Mouse (Mus musculus) ES-CJ7 (cell line): Measurements from ENCODE around the gene H2al1d.
A peak's percentile ranks its signal among the peaks of the same experiment; 100 is the strongest.
"Not testable (repeated sequence)": the region's sequence is repeated elsewhere in the genome, so short reads cannot be mapped to it uniquely, and the experiment has no call there.

ENCODE experiments used
- DNase-seq: peaks from one replicate; pipeline ENCODE4 v3.0.0; 2011; ENCODE audit warnings: low read depth, low spot score

Gene H2al1d

DNA sequence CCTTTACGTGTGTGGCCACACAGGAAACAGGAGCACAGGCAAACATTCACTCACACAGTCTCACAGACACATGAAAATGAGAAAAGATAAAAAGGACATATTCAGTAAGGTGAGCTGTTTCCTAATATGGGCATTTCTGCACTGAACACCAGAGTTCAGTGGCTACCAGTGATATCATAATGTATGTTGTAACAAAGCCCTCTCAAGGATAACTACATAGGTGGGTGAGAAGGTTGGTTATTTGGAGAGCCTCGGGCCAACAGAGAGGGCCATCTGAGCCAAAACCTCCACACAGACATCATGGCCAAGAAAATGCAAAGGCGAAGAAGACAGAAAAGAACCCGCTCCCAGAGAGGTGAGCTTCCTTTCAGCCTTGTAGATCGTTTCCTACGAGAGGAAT, at the start of gene H2al1d:
TSS of gene H2al1d (plus strand) at position 301 of the 400 bp plus-strand sequence.
- not testable (repeated sequence) for DNase-seq

DNA sequence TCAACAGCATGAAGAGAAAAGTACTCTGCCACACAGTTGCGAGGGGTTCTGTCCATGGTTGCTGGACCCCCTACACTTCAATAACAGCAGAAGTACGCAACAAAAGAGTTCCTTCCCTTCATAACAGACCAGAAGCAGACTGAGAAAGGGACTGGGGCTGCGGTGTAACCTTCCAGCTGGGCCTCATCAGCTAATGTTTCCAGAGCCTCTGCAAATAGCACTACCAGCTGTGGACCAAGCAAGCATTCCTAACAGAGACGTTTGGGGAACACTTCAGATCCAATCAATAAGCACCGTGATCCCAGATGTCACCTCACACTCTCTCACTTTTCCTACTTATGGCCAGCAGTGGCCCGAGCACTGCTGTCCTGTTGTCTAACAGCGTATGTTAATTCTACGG, 43.7 kb upstream of the H2al1d start:
- no peak for DNase-seq

DNA sequence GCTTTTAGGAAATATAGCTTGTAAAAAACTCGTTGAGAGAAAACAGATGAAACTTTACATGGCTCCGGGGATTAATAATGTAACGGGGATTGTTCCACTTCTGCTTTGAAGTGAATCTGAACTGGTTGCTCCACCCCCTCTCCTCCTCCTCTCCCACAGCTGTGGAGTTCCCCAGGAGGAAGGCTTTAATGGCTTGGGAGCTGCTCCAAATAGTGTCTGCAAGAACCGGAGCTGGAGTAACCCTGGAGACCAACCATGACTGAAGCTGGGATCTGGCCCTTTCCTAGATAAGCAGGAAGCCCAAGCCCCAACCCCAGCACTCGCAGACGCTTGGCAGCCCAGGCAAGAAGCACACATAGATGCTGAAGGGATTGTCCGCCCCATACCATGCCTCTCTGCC, 40.8 kb upstream of the H2al1d start:
- DNase-seq, result no peak

DNA sequence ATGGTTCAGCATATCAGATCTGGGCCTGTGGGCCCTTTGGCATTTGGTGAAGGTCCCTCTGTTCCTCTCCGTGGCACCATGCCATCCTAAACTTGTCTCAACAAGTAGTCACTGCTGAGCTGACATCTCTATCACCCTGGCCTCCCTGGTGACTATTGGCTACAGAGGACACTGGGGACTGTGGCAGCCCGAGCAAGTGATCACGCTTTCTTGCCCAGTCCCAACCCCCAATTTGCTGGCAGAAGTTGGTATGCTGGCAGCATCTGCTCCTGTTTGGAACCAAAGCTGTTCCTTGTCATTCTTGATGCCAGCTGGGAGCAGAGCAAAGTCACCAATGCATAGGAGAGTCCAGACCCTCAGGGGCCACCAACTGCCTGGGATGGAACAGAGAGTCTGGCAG, 39.5 kb upstream of the H2al1d start:
- no peak for DNase-seq

DNA sequence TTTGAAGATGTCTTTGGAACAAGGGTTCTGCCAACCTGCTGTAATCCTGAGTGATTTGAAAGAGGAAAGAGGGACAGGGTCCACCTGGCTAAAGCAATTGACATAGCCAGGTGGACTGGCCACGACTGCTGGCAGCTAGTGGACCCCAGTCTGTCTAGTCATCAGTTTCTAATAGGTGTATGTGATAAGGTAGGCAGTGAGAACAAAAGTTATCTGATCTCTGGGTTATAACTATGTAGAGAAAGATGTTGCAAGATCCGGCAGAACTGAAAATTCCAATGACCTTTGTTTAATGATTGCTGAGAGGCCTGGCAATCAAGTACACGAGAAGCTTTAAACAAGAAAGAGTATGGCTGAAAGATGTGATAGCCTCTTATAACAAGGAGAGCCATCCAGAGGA, 35.4 kb upstream of the H2al1d start:
- DNase-seq, result no peak

DNA sequence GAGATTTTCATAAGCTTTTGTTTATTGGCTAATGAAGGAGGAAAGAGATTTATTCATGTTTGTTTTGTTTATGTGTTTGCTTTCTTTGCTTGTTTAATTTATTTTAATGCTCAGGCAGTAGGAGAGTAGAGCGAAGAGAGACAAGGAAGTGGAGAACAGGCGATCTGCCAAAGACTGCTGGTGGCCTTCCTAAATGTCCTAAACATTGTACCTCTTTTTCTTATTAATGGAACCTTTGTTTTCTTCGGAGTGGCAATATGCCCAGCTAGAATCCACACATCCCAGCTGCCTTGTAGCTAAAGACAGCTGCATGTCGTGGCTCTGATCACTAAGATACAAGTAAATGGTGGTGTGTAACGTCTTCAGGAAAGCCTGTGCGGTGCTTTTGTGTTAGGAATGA, 31.5 kb upstream of the H2al1d start:
- DNase-seq, result no peak

DNA sequence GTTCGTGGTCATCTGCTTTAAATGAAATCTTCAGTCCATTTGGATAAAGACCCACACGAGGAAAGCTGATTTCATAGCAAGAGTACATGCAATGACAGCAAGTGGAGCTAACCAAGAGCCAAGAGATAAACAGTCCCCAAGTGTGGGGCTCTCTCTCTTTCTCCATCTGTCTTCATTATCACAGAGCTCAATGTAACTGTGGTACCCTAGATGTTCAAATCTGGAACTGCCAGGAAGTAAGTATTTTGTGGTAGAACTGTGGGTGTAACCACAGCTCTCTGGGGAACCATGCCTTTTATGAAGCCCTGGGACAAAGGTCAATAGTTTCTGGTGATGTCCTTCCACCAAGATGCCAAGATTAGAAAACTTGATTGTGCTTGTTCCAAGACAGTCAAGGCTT, 27.9 kb upstream of the H2al1d start:
- no peak for DNase-seq

DNA sequence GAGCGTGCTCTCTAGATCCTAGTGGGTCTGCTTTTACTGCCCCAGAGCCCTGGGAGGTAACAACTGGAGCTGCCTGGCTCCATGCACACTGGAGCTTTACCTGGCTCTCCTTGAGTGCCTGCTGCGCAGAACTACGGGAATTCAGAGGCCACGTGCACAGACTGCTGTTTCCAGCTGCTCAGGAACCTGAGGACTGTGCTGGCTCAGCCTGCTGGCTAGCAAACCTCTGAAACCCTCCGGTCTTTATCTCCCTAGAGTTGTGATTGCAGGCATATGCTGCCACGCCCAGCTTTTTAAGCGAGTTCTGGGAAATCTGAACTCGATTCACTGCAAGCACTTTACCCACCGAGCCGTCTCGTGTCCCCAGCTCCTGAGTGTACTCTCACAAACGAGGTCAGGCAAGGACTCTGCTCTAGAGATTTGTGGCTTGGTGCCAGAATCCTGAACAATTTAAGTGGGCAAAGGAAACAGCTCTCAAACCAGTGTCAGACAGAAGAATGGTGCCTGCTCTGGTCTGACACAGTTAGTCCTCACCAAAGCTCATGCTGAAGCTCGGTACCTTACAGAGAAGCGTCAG, 20.2 kb upstream of the H2al1d start:
- DNase-seq, result peak; percentile 2

DNA sequence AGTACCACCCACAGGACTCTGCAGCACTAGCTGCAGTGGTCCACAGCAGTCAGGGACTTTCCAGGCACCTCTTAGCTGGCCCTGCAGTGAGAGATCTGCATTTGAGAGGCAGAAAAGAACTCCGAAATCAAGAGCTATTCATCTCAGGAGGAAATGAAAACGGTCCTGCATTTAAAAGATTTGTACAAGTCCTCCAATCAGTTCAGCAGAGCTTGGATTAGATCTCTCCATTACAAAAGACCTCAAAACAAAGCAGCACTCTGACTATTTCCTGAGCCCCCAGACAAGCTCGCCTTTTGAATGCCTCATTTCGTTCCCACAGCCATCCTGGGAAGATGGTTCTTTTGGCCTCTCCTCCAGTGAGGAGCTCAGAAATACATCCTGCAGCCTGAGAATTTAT, 19.4 kb upstream of the H2al1d start:
- DNase-seq, result peak; percentile 70

DNA sequence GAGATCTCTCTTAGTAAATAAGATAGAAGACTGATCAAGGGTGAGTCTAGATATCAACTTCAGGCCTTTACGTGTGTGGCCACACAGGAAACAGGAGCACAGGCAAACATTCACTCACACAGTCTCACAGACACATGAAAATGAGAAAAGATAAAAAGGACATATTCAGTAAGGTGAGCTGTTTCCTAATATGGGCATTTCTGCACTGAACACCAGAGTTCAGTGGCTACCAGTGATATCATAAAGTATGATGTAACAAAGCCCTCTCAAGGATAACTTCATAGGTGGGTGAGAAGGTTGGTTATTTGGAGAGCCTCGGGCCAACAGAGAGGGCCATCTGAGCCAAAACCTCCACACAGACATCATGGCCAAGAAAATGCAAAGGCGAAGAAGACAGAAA, 9.7 kb upstream of the H2al1d start, which contains the start of gene H2al1a:
TSS of gene H2al1a (plus strand) at position 301 of the 400 bp plus-strand sequence.
- not testable (repeated sequence) for DNase-seq

DNA sequence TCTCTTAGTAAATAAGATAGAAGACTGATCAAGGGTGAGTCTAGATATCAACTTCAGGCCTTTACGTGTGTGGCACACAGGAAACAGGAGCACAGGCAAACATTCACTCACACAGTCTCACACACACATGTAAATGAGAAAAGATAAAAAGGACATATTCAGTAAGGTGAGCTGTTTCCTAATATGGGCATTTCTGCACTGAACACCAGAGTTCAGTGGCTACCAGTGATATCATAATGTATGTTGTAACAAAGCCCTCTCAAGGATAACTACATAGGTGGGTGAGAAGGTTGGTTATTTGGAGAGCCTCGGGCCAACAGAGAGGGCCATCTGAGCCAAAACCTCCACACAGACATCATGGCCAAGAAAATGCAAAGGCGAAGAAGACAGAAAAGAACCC, 6.5 kb upstream of the H2al1d start, which contains the start of gene H2al1b:
TSS of gene H2al1b (plus strand) at position 301 of the 400 bp plus-strand sequence.
- DNase-seq, result not testable (repeated sequence)

DNA sequence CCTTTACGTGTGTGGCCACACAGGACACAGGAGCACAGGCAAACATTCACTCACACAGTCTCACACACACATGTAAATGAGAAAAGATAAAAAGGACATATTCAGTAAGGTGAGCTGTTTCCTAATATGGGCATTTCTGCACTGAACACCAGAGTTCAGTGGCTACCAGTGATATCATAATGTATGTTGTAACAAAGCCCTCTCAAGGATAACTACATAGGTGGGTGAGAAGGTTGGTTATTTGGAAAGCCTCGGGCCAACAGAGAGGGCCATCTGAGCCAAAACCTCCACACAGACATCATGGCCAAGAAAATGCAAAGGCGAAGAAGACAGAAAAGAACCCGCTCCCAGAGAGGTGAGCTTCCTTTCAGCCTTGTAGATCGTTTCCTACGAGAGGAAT, 3.3 kb upstream of the H2al1d start, which contains the start of gene H2al1c:
TSS of gene H2al1c (plus strand) at position 301 of the 400 bp plus-strand sequence.
- DNase-seq, result not testable (repeated sequence)

DNA sequence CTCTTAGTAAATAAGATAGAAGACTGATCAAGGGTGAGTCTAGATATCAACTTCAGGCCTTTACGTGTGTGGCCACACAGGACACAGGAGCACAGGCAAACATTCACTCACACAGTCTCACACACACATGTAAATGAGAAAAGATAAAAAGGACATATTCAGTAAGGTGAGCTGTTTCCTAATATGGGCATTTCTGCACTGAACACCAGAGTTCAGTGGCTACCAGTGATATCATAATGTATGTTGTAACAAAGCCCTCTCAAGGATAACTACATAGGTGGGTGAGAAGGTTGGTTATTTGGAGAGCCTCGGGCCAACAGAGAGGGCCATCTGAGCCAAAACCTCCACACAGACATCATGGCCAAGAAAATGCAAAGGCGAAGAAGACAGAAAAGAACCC, 3.0 kb downstream of the H2al1d start, which contains the start of gene H2al1e:
TSS of gene H2al1e (plus strand) at position 301 of the 400 bp plus-strand sequence.
- not testable (repeated sequence) for DNase-seq

DNA sequence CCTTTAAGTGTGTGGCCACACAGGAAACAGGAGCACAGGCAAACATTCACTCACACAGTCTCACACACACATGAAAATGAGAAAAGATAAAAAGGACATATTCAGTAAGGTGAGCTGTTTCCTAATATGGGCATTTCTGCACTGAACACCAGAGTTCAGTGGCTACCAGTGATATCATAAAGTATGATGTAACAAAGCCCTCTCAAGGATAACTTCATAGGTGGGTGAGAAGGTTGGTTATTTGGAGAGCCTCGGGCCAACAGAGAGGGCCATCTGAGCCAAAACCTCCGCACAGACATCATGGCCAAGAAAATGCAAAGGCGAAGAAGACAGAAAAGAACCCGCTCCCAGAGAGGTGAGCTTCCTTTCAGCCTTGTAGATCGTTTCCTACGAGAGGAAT, 6.2 kb downstream of the H2al1d start, which contains the start of gene H2al1f:
TSS of gene H2al1f (plus strand) at position 301 of the 400 bp plus-strand sequence.
- DNase-seq, result not testable (repeated sequence)

DNA sequence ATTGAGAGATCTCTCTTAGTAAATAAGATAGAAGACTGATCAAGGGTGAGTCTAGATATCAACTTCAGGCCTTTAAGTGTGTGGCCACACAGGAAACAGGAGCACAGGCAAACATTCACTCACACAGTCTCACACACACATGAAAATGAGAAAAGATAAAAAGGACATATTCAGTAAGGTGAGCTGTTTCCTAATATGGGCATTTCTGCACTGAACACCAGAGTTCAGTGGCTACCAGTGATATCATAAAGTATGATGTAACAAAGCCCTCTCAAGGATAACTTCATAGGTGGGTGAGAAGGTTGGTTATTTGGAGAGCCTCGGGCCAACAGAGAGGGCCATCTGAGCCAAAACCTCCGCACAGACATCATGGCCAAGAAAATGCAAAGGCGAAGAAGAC, 9.3 kb downstream of the H2al1d start, which contains the start of gene H2al1g:
TSS of gene H2al1g (plus strand) at position 301 of the 400 bp plus-strand sequence.
- not testable (repeated sequence) for DNase-seq

DNA sequence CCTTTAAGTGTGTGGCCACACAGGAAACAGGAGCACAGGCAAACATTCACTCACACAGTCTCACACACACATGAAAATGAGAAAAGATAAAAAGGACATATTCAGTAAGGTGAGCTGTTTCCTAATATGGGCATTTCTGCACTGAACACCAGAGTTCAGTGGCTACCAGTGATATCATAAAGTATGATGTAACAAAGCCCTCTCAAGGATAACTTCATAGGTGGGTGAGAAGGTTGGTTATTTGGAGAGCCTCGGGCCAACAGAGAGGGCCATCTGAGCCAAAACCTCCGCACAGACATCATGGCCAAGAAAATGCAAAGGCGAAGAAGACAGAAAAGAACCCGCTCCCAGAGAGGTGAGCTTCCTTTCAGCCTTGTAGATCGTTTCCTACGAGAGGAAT, 12.6 kb downstream of the H2al1d start, which contains the start of gene H2al1h:
TSS of gene H2al1h (plus strand) at position 301 of the 400 bp plus-strand sequence.
- DNase-seq, result not testable (repeated sequence)

DNA sequence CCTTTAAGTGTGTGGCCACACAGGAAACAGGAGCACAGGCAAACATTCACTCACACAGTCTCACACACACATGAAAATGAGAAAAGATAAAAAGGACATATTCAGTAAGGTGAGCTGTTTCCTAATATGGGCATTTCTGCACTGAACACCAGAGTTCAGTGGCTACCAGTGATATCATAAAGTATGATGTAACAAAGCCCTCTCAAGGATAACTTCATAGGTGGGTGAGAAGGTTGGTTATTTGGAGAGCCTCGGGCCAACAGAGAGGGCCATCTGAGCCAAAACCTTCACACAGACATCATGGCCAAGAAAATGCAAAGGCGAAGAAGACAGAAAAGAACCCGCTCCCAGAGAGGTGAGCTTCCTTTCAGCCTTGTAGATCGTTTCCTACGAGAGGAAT, 15.7 kb downstream of the H2al1d start, which contains the start of gene H2al1i:
TSS of gene H2al1i (plus strand) at position 301 of the 400 bp plus-strand sequence.
- not testable (repeated sequence) for DNase-seq

DNA sequence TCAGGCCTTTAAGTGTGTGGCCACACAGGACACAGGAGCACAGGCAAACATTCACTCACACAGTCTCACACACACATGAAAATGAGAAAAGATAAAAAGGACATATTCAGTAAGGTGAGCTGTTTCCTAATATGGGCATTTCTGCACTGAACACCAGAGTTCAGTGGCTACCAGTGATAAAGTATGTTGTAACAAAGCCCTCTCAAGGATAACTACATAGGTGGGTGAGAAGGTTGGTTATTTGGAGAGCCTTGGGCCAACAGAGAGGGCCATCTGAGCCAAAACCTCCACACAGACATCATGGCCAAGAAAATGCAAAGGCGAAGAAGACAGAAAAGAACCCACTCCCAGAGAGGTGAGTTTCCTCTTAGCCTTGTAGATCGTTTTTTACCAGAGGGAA, 18.9 kb downstream of the H2al1d start, which contains the start of gene H2al1j:
TSS of gene H2al1j (plus strand) at position 301 of the 400 bp plus-strand sequence.
- not testable (repeated sequence) for DNase-seq

DNA sequence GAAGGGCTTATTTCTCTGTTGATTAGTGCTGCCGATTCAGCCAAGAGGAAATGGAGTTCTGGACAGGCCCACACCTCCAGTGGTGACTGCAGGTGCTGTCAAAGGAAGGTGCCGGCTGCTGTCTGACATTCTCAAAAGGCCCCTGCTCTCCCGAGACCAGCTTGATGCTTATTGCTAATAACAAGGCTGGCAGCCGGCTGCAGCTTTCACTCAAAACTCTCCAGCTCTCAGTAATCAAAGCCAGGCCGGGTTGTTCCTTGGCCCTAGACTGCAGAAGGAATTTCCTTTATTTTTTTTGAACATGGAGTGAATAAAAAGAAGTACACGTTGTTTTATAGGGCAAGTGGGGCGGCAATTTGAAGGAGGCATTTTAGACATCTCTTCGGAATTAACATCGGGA, 37.1 kb downstream of the H2al1d start:
- no peak for DNase-seq

DNA sequence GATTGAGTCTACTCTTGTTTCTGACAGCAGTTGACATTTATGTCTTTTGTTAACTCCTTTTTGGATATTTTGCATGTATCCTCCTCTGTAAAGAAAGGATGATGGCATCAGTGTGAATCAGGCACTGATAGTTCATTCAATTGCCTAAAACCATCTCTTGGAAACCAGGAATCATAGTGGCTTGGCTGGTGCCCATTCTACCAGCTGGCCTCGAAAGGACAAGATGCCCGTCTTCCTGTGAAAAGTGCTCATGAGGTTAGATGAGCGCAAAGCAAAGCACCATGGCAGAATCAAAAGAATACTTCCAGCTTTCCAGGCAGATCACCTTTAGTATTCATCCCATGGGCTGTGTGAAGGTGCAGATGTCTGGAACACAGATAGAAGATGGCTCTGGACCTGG, 38.1 kb downstream of the H2al1d start:
- DNase-seq, result no peak
